ENCODE assay signal across 19 mouse cellular contexts in genomic region chr6:127293829-127294228, GRCm38 (mm10).
"Had no signal": no experiment of that assay in that cellular context is flagged by ENCODE, and none has a peak within 500 bp of the region (broad histone marks: within the 10 kb centered on the region; RNA-seq: fewer than 3 reads in every experiment).

No protein-coding gene starts in this region.

- H3K4me3 ChIP-seq: layer of hippocampus, adult 2 months; liver, embryonic 13.5 days; neural tube, embryonic 12.5 days; neural tube, embryonic 15.5 days; stomach, embryonic 15.5 days had no signal

- H3K9me3 ChIP-seq: liver, embryonic 13.5 days; neural tube, embryonic 12.5 days; neural tube, embryonic 15.5 days; stomach, embryonic 15.5 days had no signal

- DNase-seq: kidney, postnatal 25 days; layer of hippocampus, adult 9-11 months; liver, embryonic 13.5 days; lung, adult 2 months; lung, postnatal 14 days; lung, postnatal 4 days; midbrain, embryonic 14.5 days; right cerebral cortex, adult 18-20 months; right cerebral cortex, postnatal 14 days; right cerebral cortex, postnatal 4 days; thymus, adult 2 months; thymus, postnatal 14 days; thymus, postnatal 4 days had no signal

- H3K27me3 ChIP-seq: neural tube, embryonic 12.5 days; neural tube, embryonic 15.5 days; stomach, embryonic 15.5 days had no signal

- H3K27ac ChIP-seq: kidney, postnatal 0 days; layer of hippocampus, adult 2 months; liver, embryonic 13.5 days; neural tube, embryonic 12.5 days; neural tube, embryonic 15.5 days; stomach, embryonic 15.5 days had no signal

- H3K4me2 ChIP-seq: liver, embryonic 13.5 days; midbrain, embryonic 11.5 days; neural tube, embryonic 12.5 days; neural tube, embryonic 15.5 days; stomach, embryonic 15.5 days had no signal

- H3K9ac ChIP-seq: liver, embryonic 13.5 days; neural tube, embryonic 12.5 days; neural tube, embryonic 15.5 days; stomach, embryonic 15.5 days had no signal

- H3K36me3 ChIP-seq: liver, embryonic 13.5 days; neural tube, embryonic 12.5 days; neural tube, embryonic 15.5 days; stomach, embryonic 15.5 days had no signal

- H3K4me1 ChIP-seq: liver, embryonic 13.5 days; neural tube, embryonic 12.5 days; neural tube, embryonic 15.5 days; stomach, embryonic 15.5 days had no signal
